Mouse (Mus musculus): ENCODE data around the gene Fcrla.

Fcrla gene

DNA sequence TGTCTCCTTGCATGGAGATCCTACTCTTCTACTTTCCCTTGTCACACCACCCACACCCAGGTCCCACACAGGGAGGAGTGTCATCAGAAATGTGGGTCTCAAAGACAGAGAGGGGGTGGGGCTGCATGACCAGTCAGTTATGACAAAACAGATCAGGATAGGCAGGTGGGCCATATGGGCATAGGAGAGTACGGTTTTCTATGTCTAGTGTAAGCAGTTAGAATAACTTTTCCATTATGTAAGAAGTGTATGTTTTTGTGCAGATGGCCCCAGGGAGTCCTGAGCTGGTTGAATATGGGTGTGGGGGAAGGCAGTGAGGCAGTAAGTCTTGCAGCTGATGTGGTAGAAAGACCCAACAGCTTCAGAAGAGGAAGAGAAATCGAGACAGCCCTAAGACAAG is 1.1 kb upstream of the Fcrla start:
- DNase-seq = no peak

- no peak for DNase-seq
Measured at GRCm38 (mm10) chr1:170926941-170927340, 442 bp downstream of the Fcrla start.

DNA sequence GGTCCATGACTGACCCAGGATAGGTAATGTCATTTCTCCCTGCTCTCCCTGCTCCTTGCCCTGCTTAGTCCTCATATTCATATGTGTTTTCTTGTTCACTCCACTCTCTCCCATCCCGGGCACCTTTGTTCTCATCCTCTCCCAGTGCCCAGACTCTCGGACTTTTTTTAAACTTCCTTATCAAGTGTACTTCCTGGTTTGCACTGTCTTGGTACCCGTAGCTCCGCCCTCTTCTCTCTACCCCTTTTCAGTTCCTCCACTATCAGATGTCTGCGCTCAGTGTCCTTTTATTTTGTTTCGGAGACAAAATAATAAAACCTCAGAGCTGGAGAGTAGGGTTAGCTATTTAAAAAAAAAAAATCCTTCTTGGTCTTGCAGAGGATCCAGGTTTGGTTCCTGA is 2.9 kb downstream of the Fcrla start:
- no peak for DNase-seq

GRCm38 (mm10) chr1:170919308-170919707 is 8.1 kb downstream of the Fcrla start:
- DNase-seq = no peak

- no peak for DNase-seq
Measured at GRCm38 (mm10) chr1:170915657-170916056, 11.7 kb downstream of the Fcrla start.

DNA sequence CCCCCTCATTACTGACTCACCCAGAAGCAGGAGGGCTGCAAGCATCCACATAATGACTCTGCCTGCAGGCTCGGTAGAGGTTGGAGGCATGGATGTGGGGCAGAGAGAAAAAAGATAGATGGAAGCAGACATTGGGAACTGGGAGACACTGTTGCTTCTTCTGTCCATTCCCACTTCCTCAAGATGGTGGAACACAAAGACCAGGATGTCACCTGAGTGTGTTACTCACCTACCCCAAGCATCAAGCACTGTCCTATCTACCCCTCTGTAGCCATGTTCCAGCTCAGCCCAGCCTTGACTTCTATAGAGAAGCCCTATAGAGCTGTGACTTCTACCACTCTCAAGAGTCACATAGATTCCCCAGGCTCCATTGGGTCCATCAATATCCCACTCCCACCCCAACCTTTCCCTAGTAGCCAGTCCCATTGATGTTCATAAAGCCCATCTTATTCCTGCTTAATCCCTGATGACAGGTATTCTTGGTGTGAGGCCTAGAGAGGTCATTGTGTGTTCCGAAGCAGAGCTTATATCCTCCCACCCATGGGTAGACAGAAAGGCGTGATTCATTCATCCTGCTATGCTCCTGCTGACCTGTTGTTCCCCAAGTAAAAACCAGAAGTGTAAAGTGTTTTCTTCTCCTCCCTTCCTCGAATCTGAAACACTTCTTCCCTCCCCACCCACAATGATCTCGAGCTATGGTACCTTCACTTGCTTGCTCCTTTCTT is 14.3 kb downstream of the Fcrla start, which contains the start of gene Fcrlb:
Gene Fcrlb (minus strand): TSS at position 51 of the 725 bp plus-strand sequence.
- DNase-seq = no peak

DNA sequence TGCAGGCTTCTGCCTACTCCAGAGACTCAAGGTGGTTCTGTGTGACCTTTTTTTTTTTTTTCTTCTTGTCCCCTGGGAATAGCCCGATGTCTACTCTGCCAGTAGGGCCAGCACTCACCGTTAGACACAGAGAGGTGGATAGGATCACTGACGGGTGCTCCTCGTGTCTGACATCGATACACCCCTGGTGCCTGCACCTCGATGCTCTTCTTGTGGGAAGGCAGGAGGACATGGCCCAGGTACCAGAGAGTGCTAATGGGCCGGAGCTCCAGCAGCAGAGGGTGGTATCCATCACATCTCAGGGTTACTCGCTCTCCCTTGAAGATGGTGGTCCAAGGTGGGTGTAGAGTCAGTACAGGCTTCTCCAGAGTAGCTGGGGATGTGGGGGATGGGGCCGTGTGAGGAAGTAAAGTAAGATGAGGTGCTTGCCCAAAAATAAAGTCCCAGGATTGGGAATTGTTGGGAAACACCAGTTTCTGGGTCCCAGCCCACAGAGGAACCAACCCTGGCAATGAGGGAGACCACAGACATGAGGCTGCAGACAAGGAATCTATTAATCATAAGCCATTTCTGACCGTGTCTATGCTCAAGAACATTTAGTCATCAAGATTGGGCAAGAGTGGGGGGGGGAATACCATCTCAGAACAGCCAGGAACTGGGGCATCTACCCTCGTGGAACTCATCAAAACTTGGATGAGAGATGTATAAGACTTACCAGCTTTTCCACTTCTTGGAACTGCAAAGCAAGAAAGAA is 15.3 kb downstream of the Fcrla start:
- no peak for DNase-seq

GRCm38 (mm10) chr1:170908341-170908740 is 19.0 kb downstream of the Fcrla start:
- DNase-seq = no peak

DNA sequence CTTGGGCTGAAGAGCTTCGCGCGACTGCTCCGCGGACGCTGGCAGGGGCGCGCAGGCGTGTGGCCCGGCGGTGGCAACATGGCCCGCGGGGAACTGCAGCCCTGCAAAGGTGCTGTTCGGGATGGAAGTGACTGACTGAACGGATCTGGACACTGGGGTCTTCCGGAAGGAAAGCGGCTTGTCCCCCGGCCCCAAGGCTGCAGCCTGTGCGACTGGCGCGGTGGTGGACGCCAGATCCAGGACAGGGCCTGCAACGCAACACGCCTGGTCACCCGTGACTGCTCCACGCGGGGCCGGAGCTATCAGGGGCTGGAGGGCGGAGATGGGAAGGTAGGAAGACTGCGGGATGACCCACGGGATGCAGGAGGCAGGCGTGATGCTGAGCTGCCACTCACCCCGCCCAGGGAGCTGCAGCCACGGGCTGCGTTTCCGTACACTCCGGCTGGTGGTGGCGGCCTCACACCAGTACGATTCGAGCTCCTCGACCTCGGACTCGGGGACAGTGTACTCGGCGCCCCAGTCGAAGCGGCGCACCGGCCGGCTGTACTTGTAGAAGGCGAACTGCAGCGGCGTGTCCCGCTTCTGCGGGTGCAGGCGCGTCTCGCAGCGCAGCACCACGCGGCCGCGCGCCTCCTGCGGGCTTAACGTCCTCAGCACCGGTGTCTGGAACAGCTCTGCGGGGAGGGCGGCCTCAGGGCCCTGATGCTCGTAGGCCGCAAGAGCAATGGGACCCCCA is 19.8 kb downstream of the Fcrla start:
- DNase-seq = no peak

DNA sequence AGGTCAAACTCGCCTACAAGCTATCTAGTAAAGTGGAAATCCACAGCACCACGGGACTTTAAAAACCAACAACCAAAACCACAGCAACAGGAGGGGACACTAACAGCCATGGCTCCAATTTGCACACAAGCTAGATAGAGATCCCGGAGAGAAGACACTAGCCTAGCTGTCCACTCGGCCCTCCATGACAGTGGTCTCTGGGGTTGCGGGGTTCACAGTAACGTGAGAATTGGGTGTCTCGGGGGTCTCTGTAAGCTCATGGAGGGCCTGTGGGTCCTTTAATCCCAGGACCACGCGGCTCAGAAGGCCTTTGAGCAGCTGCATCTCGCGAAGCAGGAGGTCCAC is 20.3 kb downstream of the Fcrla start:
- DNase-seq = no peak

- no peak for DNase-seq
Measured at GRCm38 (mm10) chr1:170903485-170903884, 23.9 kb downstream of the Fcrla start.

DNA sequence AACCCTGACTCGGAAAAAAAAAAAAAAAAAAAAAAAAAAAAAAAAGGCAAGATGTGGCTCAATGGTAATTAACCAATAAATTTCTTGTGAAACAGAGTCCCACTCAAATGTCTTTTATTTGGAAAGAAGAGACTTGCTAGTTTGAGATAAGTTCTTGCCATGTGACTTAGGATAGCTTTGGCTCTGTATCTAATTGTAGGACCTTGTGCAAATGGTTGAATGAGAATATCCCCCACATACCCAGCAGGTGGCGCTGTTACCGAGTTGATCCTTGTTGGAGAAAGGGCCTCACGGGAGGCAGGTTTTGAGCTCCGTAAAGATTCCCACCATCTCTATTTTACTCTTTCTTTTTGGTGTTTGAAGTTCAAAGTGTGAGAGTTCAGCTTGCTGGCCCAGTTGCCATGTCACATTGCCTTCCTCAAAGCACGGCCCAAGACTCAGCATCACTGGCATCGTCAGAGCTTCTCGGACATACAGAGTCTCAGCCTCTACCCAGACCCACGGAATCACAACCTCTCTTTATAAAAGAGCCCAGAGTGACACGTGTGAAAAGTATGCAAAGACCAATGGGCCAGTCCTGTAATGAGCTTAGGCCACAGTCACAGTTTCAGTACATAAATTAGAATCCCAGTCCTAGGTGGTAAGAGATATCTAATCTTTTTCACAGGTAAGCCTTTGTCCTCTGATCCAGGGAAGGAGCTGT is 25.7 kb downstream of the Fcrla start:
- DNase-seq = peak; percentile 65

DNA sequence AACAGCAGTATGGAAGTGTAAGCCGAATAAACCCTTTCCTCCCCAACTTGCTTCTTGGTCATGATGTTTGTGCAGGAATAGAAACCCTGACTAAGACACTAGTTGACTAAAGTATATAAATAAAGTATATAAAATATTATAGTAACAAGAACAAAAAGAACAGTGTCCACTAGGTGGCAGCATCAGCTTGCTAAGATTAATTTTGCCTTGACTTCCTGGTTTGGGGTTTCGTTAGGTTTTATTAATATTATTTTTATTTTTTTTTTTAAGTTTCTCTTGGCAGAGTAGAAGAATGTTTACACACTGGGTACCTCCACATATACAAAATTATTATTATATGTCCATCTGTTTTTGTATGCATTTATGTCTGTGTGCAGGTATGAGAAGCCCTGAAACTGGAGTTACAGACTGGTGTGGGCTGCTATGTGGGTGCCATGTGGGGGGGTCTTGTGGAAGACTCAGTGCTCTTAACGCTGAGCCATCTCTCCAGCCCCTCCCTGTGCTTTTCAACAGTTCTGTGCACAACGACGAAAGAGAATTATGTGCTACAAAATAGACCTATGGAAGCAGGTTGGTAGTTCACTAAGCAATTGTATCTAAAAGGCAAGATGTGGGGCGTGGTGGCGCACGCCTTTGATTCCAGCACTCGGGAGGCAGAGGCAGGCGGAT is 26.4 kb downstream of the Fcrla start:
- DNase-seq = no peak

DNA sequence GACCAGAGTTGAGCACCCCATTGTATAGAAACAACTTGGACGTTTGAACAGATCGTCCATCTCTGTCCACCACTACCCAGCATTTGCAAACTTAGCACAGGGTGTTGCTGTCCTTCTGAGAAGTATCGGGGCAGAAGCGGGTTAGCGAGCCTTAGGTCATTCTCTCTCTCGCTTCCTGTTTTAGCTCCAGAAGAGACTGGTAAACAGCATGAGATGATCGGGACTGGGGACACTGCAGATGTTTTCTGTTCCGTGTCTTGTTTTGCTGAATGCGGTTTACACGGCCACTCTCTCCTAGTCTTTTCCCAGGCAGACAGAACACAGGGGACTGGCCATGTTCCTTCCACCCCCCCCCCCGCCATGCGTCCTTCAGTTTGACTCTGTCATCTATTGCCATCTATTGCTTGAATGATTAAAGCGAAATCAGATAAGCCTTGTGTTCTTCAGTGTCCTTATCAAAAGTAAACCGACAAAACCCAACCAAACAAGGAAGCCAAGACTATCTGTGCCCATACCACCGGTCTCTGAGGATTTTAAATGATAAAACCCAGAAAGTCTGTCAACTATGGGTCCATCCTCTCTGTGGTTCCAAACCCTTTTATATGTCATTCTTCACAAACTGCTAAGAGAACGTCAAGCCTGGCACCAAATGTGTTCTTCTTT is 28.8 kb downstream of the Fcrla start:
- no peak for DNase-seq

GRCm38 (mm10) chr1:170896651-170897281 is 30.6 kb downstream of the Fcrla start:
- no peak for DNase-seq

DNA sequence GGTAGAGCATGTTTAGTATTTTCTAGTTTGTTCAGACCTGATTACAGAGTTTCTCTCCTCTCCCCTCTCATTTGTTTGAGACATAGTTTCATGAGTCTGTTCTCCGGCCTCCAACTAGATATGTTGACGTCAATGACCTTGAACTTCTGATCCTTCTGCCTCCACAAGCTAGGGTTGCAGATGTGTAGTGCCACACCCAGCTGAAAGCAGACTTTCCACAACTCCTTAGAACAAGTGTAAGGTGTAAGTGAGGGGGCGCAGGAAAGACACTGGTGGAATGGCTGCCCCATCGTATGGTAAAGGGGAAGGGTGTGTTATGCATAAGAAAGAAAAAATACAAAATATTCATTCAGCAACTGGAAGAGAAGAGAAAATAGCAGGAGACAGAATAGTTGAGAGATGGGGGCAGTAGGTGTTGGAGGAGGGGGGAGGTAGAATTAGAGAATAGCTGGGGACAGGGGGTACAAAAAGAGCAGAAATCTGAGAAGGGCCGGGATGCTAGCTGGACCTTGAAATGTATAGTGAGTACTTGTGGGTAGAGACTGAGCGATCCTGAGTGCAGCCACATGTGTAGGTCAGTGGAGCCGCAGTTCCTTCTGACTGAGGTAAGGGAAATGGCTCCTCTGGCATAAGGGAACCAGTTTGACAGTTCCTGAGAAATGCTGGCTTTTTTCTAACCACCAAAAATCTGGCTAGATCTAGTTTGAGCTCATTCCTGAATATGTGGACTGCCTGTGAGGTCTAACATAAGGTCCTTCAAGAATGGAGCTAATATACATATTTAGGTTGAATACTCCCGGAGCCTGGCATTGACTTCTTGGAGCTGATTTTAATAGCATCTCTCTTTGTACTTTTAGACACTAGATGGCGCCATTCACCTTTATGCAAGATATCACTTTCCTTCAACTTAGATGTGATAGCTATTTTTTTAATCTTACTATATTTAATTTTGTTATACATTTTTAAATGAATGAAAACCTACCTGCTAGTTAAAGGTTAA is 32.5 kb downstream of the Fcrla start:
- no peak for DNase-seq

DNA sequence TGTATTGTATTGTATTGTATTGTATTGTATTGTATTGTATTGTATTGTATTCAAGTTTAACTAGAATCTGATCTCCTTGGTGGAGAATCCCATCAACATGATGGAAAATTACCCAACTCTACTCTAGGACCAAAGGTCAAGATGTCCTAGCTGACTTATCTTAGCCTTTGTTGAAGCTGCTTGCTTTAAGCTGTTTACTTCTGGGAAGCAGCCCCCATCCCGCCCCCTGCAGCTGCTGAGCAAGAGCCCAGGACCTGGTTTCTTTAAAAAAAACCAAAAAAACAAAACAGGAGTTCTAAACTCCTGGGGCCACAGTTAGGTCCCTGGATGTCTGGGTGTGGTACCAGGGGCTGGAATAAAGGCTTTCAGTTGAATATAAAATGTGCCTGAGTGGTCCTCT is 35.1 kb downstream of the Fcrla start:
- DNase-seq = no peak

DNA sequence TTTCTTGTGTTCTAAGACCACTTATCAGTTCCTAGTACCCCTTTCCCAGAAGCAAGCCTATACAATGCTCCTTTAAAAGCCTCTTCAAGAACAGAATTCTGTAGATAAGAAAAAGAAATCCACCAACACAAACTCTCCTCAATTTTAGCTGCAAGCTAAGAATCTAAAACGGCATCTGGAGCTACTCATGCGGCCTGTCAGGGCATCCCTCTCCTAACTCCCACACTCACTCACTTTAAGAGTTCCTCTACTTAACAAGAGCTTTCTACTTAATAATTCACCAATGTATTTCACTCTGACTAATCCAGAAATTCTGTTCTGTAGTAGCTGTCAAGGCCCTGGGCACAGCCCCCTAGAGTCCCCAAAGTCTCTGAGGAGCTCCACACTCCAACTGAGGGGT is 35.7 kb downstream of the Fcrla start:
- DNase-seq = no peak

GRCm38 (mm10) chr1:170889310-170889709 is 38.1 kb downstream of the Fcrla start:
- DNase-seq = no peak

DNA sequence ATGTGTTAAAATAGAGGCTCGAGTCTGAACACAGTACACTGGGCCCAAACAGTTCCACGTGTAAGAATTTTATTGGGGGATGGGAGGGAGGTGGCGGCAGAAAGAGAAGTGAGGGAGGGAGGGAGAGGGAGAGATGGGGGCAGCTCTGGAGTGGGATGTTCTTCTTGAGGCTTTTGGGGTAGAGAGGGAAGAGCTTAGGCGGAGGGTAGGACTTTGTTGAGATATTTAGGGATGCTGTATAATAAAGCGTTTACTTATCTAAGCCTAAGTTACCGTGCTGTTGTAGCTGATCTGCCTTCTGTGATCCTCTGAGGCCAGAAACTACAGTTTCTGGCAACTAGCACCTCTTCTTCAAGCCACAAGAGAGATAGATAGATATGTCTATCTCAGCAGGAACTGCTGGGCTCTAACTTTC is 41.3 kb downstream of the Fcrla start:
- DNase-seq = no peak

Measured in kidney, adult 11 months (tissue).